Mouse (Mus musculus) gastrocnemius, adult 18-20 months (tissue): Measurements from ENCODE around the gene Brca1. TPM values are rescaled to one million over a fixed set of nuclear protein-coding genes. Genes with fewer than 3 reads are reported as not detected.
"Not testable (repeated sequence)": the region's sequence is repeated elsewhere in the genome, so short reads cannot be mapped to it uniquely, and the experiment has no call there.

Experiments used
- DNase-seq: peaks from one replicate; pipeline ENCODE4 v3.0.0; 2021; ENCODE audit warnings: low spot score
- total RNA-seq, 2 experiments: library from RNA; stranded (reverse); gene quantifications; 2 replicates each; pipeline ENCODE4 v1.2.3; 2021

Brca1 gene
- total RNA-seq, 2 experiments from 2014 or later: 0.34 TPM; not detected in 1

DNA sequence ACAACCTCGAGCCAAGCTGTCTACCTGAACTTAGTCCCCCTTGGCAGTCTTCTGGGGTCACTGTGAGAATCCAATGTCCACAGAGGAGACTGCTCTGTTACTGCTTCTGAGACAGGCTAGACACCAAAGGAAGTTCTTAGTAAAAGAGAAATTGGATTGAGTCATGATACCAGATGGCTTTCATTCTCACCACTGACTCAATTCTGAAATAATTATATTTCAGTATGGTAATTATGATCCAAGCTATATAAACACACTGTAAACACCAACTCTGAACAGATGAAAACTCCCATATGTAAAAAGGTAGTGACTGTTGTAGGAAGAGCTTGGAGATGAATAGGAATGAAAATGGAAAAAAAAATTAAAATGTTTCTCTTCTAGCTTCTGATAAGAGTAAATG is 7.6 kb downstream of the Brca1 start:
- no peak for DNase-seq

- DNase-seq: no peak
These were observed 8.2 kb downstream of the Brca1 start for GRCm38 (mm10) chr11:101543533-101543932.

- no peak for DNase-seq
These were observed 25.1 kb downstream of the Brca1 start for GRCm38 (mm10) chr11:101526686-101527085.

GRCm38 (mm10) chr11:101525936-101526595 is 25.7 kb downstream of the Brca1 start:
- DNase-seq: no peak

- no peak for DNase-seq
These were observed 26.7 kb downstream of the Brca1 start for GRCm38 (mm10) chr11:101525056-101525455.

DNA sequence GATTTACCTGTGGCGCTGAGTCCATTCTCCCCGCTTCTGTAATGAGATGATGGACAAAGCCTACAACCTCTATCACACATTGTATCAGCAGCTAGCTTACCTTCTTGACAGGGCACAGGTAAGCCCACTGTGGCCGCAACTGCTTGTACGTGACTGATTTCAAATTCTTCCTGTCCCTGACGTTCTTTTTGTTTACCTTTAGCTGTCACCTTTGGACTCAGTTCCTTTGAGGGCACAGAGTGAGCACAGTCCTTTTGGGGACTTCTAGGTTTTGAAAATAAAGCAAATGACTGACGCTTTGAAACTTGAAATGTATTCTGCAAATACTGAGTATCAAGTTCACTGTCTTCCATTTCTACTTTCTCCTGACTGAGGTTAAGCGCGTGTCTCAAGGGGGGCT is 27.3 kb downstream of the Brca1 start:
- DNase-seq: no peak

GRCm38 (mm10) chr11:101519364-101519763 is 32.4 kb downstream of the Brca1 start:
- no peak for DNase-seq

- no peak for DNase-seq
These were observed 32.8 kb downstream of the Brca1 start for GRCm38 (mm10) chr11:101518937-101519336.

DNA sequence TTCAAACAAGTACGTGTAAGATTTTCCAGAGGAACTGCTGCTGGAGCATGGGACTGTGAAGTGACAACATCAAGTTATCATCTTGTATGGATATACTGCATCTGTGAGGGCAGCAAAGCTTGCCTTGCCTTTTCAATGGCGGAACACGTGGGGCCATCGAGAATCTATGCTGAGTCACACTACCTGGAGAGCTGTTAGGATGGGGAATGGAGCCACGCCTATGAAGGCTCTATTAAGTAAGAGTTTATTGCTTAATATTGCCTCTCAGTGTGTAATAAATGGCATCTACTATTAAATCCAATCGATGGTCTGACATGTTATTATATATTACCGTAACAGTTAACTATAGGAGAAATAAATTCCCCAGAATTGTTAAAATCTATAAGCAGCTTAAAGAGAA is 44.7 kb downstream of the Brca1 start:
- no peak for DNase-seq

DNA sequence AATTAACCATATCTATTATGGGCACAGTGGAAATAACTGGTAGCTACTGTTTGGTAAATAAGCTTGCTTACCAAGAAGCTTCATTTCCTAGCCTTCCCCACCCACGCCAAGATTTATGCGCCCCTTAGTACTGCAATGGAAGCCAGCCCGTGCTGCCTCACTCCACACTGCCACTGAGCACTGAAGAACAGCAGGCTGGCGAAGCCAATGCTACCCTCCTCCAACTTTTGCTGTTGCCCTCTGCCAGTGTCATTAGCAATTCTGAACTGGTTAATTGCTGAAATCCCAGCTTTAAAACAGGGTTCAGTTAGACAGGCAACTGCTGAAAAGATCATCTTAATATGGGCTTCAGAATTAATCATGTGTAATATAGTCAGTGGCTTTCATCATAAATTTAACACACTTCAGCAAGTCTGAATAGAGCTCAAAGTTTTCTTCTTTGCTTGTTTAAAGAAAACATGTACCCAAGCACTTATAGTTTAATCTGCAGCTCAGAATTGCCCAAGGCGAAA is 45.4 kb downstream of the Brca1 start:
- DNase-seq: no peak

DNA sequence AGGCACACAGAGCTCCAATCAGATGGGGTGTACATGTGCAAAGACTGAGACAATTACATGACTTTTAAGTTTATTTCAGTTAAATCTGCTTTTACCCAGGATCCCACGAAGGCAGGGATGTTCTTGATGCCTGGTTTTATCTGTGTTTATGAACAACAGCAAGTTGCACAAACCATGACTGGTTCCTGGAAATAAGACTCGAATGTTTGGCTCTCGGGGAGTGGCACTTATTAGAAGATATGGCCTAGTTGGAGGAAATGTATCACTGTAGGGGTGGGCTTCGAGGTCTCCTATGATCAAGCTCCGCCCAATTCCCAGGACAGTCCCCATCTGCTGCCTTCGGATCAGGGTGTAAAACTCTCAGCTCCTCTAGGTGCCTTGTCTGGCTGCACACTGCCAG is 65.6 kb downstream of the Brca1 start:
- no peak for DNase-seq

- DNase-seq: no peak
These were observed 66.2 kb downstream of the Brca1 start for GRCm38 (mm10) chr11:101485509-101486028.

GRCm38 (mm10) chr11:101484814-101485213 is 66.9 kb downstream of the Brca1 start:
- DNase-seq: no peak

DNA sequence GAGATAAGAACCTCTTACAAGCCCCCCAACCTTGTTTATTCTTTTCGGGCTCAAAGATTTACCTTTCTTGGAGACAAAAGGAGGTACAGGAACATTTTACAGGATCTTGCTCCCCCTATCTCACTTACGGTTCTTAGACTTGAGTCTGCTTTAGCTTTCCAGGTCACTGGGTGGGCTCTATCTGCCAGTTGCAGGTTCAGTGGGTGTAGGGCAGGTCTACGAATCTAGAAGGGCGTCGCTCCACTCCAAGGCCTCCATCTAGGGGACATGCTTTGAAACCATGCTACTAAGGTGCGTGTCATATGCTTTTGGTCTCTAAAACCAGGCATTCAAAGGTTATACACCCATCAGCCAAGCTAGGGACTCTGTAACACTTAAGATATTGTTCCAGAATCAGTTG is 67.5 kb downstream of the Brca1 start:
- no peak for DNase-seq

GRCm38 (mm10) chr11:101483804-101484203 is 68.0 kb downstream of the Brca1 start:
- DNase-seq: no peak

DNA sequence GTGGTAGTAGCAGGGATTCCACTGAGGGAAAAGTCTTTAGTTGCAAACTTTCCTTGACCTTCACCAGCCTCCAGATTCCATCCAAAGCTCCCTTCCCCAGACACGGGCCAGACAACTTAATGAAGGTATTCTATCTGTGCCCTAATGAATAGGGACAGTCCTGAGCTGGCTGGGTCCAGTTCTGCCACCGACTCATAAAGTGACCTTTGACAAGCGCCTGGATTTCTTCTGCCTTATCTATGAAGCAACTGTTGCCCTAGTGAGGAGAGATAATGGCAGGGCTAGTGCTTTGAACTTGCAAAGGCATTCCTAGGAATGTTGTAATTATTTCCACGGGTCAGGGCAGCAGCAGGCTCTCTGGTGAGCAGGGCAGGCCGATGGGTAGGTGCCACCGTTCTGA is 70.8 kb downstream of the Brca1 start:
- no peak for DNase-seq

DNA sequence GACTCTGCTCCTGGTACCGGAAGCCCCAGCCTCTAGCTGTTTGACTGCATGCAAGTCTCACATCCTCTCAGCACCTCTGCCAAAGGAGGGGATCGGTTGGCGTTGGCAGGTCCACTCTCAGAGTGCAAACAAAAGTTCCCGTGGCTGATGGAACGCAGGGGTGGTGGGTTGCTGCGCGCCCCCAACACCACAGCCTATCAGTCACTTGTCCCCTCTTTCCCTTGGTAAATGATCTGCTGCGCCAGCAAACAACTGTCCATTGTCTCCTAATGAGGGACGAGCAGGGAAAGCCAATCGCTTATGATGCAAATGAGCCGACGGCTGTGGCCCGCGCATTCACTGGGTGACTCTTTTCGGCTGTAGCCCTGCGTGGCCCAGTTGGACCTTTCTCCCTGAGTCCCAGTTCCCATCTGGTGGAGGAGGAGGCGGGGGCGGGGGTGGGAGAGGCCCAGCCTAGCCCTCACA is 72.6 kb downstream of the Brca1 start:
- no peak for DNase-seq

DNA sequence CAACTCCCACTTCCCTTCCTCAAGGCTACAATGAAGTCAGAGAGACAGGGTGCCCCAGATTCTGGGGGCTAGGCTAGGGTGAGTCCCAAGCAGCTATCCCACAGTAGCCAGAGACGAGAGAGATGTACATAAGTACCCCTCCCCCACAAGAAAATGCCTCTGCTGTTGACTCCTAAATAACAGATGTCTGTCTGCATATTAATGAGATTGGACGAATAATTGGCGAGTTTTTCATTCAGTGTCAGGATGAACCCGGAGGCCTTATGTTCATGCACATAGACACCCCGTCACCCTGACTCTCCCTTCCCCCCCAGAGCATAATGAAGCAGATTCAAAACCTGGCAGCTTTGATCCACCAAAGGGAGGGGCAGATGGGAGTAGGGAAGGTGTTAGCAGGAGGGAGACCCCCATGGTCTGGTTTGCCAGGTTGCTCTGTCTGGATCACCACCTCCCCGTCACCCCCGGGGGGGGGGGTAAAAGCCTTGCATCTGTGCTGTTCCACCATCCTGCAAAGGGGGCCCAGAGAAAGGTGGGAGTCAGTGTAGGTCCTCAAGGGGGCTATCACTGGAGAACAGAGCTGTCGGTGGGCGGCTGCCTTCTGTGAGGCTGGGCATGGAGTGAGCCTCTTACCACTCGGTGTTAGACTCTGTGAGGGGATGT is 74.1 kb downstream of the Brca1 start:
- DNase-seq: no peak

DNA sequence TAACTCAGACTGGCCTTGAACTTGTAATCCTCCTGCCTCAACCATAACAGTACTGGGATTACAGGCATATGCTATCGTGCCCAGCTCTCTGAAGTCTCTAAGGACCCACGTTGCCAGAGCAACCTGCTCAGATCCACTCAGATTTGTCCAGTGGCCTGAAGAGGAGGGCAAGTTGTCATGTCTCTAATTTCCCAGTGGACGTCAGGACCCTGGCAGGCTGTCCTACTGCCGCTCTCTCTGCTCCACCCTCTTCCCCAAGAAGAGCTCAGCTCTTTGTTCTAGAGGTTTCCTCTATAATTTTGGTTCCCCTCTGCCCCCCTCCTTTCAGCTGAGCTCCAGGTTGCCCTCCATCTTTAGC is 74.6 kb downstream of the Brca1 start:
- DNase-seq: no peak

GRCm38 (mm10) chr11:101476361-101476760 is 75.4 kb downstream of the Brca1 start:
- not testable (repeated sequence) for DNase-seq

GRCm38 (mm10) chr11:101474298-101474697 is 77.5 kb downstream of the Brca1 start:
- no peak for DNase-seq

DNA sequence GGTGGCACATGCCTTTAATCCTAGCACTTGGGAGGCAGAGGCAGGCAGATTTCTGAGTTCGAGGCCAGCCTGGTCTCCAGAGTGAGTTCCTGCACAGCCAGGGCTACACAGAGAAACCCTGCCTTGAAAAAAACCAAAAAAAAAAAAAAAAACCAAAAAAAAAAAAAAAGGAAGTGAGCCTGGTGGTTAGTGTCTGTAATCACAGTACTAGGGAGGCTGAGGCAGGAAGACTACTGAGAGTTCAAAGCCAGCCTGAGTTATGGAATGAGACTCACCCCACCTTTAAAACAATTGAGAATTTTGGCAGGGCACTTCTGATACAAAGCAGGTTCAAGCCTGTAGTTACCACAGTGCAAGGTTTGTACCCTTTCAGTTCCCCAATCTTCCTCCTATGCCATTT is 78.1 kb downstream of the Brca1 start:
- not testable (repeated sequence) for DNase-seq

DNA sequence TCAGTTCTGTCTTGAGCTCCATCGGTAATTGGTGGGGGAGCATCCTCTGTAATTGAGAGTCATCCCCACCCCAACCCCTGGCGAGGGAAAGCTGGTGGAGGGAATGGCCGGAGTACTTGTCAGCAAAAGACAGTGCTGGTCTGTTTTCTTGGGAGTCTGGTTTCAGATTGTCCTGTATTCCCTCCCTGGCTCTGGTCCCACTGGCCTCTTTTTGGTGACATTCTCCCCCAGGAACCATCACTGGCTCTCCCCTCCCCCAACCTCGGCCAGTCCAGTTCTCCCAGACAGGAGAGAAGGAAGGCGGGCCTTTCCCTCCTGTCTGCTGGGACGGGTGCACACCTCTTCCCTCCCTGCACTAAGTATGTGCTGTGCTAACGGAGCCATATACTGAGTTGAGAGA is 79.4 kb downstream of the Brca1 start:
- no peak for DNase-seq
